Mouse (Mus musculus) midbrain, embryonic 14.5 days (tissue): ENCODE results near the gene Thbd. TPM values are rescaled to one million over a fixed set of nuclear protein-coding genes. Genes with fewer than 3 reads are reported as not detected.

ENCODE experiments used
- ATAC-seq: fragments of 200-750 bp; cut with Nextera tagmentation; 2 replicates; pipeline ENCODE4 v1.8.0; 2017; ENCODE audit warnings: moderate number of reproducible peaks, moderate library complexity; ENCODE audit not compliant: low FRiP score, low TSS enrichment
- DNase-seq: peaks from one replicate; pipeline ENCODE4 v3.0.0-alpha.2; 2015
- H3K27ac ChIP-seq: fragments of 300-500 bp; sonication (generic); replicated peaks from 2 replicates; pipeline ENCODE4 v1.5.1; 2014; ENCODE audit warnings: mild to moderate bottlenecking, low read depth, low read length, moderate library complexity
- H3K27me3 ChIP-seq: fragments of 300-500 bp; sonication (generic); 2 replicates; pipeline ENCODE4 v1.6.1; 2014; ENCODE audit warnings: low read length, control low read depth, mixed read lengths; ENCODE audit not compliant: control insufficient read depth, insufficient read depth
- H3K36me3 ChIP-seq: fragments of 300-500 bp; sonication (generic); 2 replicates; pipeline ENCODE4 v1.6.1; 2014; ENCODE audit warnings: low read length, control low read depth; ENCODE audit not compliant: control insufficient read depth, insufficient read depth
- H3K4me1 ChIP-seq: fragments of 300-500 bp; sonication (generic); 2 replicates; pipeline ENCODE4 v1.6.1; 2014; ENCODE audit warnings: mild to moderate bottlenecking, antibody characterized with exemption, low read length, control low read depth; ENCODE audit not compliant: control insufficient read depth, insufficient read depth
- H3K4me2 ChIP-seq: fragments of 300-500 bp; sonication (generic); 2 replicates; pipeline ENCODE4 v1.6.1; 2014; ENCODE audit warnings: mild to moderate bottlenecking, low read length, moderate library complexity
- H3K4me3 ChIP-seq: fragments of 300-500 bp; sonication (generic); replicated peaks from 2 replicates; pipeline ENCODE4 v1.5.1; 2014; ENCODE audit warnings: low read depth, low read length
- H3K9ac ChIP-seq: fragments of 300-500 bp; sonication (generic); replicated peaks from 2 replicates; pipeline ENCODE4 v1.6.1; 2014; ENCODE audit warnings: mild to moderate bottlenecking, low read length, moderate library complexity
- H3K9me3 ChIP-seq: fragments of 300-500 bp; sonication (generic); 2 replicates; pipeline ENCODE4 v1.6.1; 2016; ENCODE audit warnings: low read length, control low read depth, mixed read lengths; ENCODE audit not compliant: control insufficient read depth
- WGBS: fragments of 180-500 bp; shearing (Covaris S2); extraction: QIAGEN DNeasy Blood & Tissue Kit; methylation state at CpG from one replicate; pipeline ENCODE4 v1.1.7; 2014; 5-methylcytosine and 5-hydroxymethylcytosine counted together
- polyA plus RNA-seq: library from polyadenylated mRNA; unstranded; fragments of >200 nt; fragmentation: Nextera tagmentation; extraction: Ambion mirVana; gene quantifications from 2 replicates; pipeline ENCODE4 v1.2.1, GENCODE M21; 2014

Gene Thbd
- polyA plus RNA-seq, 1 experiment from 2014 or later, result 5.4 TPM

GRCm38 (mm10) chr2:148381076-148381475 lies 26.9 kb downstream of the Thbd start:
- WGBS, result 83% methylated on average over 2 of the region's 2 CpGs

DNA sequence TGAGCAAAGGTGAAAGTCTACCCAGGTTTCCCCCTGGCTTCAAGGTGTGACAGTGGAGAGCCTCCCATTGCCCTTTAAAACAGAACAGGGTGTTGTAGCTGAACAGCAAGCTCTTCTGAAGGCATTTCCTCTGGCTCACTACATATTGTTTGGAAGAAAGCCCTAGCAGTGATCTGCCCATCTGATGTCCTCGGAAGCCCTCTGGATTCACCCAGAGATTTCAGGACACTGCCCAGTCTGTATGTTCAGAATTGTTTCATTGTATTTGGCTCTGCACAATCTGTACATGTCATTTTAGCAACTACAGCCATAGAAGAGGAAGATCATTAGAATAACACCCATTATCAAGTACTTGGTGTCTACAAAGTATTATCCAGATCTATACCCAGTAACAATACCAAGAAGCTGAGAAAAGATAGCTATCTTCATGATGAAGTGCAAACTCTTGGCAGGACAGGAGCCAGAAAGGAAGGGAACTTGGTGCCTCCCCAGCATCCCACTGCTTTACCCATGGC lies 28.0 kb downstream of the Thbd start:
- ATAC-seq (no peak), DNase-seq (no peak)
- Histone ChIP-seq H3K27me3 (no peaks in the 10 kb centered on the region), H3K27ac (no peak overlapping the region), H3K9me3 (no peaks in the 10 kb centered on the region), H3K4me2 (no peak overlapping the region), H3K4me1 (no peaks in the 10 kb centered on the region), H3K36me3 (no peaks in the 10 kb centered on the region), H3K4me3 (no peak overlapping the region), H3K9ac (no peak overlapping the region)
- WGBS, result 87% methylated on average over 1 of the region's 1 CpGs

More at GRCm38 (mm10) chr2:148381076-148381475, 26.9 kb downstream of the Thbd start:
- no peaks in the 10 kb centered on the region for H3K27me3 ChIP-seq
- no peaks in the 10 kb centered on the region for H3K36me3 ChIP-seq
- DNase-seq (no peak), ATAC-seq (no peak)
- no peak overlapping the region for H3K27ac ChIP-seq
- no peak overlapping the region for H3K4me3 ChIP-seq
- no peak overlapping the region for H3K4me2 ChIP-seq
- H3K4me1 ChIP-seq, result no peaks in the 10 kb centered on the region
- no peak overlapping the region for H3K9ac ChIP-seq
- H3K9me3 ChIP-seq, result no peaks in the 10 kb centered on the region

DNA sequence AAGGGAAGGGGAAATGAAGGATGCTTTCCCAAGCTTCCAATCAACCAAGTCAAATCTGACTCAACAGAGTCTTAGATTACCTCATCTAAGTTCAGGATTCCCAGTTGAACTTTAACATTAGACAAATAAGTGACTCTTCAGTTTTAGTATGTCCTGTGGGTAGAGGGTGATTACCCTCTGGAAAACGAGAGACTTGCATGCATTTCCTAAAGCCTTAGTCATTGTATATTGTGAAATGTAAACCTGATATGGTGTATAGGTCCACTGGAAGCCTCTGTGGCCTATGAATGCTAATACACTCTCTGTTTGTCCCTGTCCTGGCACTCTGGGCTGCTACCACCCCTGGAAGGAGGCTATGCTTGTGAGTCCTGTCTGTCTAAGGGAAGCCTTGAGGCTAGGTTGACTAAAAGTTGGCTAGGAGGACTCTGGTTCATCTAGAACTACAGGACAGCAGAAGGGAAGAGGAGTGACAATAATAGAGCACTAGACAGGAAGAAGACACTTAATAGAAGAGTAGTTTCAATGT lies 29.1 kb downstream of the Thbd start:
- H3K4me1 ChIP-seq, result no peaks in the 10 kb centered on the region
- no peak for DNase-seq
- H3K9ac ChIP-seq, result no peak overlapping the region
- H3K4me2 ChIP-seq, result no peak overlapping the region
- no peaks in the 10 kb centered on the region for H3K9me3 ChIP-seq
- H3K4me3 ChIP-seq, result no peak overlapping the region
- ATAC-seq, result no peak
- no peak overlapping the region for H3K27ac ChIP-seq
- WGBS, result 78% methylated on average over 1 of the region's 1 CpGs
- no peaks in the 10 kb centered on the region for H3K27me3 ChIP-seq
- no peaks in the 10 kb centered on the region for H3K36me3 ChIP-seq

DNA sequence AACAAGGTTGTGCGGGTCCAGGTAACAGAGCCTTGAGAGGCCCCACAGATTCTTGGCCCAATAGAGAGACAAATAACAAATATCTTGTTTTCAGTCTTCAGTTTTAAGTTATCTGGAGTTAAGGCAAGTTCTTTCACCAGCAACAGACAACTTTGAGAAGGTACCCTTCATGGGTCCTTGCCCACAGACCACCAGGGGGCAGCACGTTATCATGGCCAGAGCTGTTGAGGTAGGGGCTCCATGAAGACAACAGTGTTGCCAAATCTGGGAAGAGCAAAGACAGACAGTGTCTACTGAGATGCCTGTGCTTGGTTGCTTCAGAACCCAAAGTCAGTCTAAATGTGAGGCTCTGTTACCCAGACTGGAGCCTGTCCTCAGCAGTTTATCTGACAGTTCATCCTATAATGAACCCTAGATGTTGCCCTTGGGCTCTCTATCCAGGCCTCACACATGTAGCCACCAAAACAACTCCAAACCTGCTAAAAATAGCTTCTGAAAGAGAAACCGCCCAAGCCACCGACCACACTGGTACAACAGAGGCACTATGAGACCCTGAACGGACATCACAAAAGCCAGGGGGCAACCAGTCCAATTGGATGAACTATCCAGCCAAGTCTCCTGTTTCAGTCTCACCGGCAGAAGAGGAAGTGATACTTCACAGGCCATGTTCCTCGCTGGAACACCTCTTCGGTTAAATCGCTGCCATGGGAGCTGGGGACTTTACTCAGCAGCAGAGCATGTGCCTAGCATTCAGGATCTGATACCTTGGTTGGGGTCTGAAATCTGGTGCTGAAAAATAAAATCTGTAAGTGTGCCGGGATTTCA lies 32.5 kb downstream of the Thbd start:
- Histone ChIP-seq H3K9me3 (no peaks in the 10 kb centered on the region), H3K4me1 (no peaks in the 10 kb centered on the region), H3K27ac (no peak overlapping the region), H3K27me3 (no peaks in the 10 kb centered on the region), H3K4me2 (no peak overlapping the region), H3K4me3 (no peak overlapping the region), H3K36me3 (no peaks in the 10 kb centered on the region), H3K9ac (no peak overlapping the region)
- DNase-seq (peak; percentile 58), ATAC-seq (0 out of 2 replicates have a peak, but pooled peaks have one; percentile 59)
- 79% methylated on average over 10 of the region's 10 CpGs for WGBS

DNA sequence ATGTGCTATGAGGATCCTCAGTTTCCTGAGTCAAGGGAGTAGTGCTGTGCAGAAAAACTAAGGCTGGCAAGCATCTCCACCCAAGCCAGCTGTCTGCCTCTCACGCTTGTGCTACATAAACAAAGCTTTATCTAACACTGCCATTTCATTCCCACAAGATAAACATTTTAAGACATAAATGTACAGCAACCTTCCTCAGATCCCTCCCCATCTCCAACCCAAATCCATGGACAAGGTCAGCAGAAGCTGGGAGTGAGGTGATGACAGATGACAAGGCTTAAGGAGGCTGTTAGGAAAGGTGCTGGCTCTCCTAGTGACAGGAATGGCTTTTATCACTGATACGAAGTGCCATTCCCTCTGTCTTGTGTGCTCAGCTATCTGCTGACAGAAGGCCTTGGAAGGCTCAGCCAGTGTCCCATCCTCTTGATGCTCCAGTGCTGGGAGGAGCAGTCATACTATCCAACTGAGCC lies 34.4 kb downstream of the Thbd start:
- no peak overlapping the region for H3K4me3 ChIP-seq
- no peaks in the 10 kb centered on the region for H3K27me3 ChIP-seq
- H3K27ac ChIP-seq, result no peak overlapping the region
- H3K4me1 ChIP-seq, result no peaks in the 10 kb centered on the region
- H3K4me2 ChIP-seq, result no peak overlapping the region
- no peak for DNase-seq
- H3K36me3 ChIP-seq, result no peaks in the 10 kb centered on the region
- H3K9me3 ChIP-seq, result no peaks in the 10 kb centered on the region
- WGBS, result 81% methylated on average over 2 of the region's 2 CpGs
- ATAC-seq, result no peak
- H3K9ac ChIP-seq, result no peak overlapping the region

DNA sequence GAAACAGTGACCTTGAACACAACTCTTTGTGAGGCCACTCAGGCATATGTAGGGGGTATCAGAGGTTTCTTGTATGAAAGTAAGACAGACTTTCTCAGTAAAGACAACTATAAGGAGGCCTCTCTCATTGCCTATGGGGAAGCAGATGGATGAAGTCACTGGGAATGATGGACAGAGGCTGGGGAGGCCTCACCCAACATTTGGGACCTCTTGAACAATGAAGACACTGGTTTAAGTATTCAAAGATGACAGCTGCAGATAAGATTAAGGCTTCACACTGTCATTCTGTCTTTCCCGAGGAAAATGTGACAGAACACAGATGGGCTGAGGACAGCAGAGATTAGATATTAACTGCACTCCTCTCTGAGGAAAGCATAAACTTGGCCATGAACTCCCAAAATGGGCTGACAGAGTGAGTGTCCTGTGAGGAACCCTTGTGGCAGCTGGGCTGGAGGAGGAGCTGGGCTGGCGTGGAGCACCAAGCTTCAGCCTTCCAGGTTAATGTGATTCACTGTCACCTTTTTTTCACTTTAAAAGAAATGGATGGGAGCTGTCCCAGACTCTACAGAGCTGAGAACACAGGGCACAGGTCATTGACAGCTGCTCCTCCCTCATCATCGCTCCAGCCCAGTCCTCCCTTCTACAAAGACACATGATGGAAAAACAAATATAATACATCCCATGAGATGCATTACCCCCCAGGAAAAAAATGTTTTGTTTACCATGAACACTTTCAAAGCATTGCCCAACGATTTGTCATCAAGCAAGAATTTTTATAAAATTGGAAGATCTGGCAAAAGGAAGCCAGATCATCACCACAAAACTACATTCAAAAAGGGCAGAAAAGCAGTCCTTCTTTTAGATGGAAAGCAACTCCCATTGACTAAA lies 36.0 kb downstream of the Thbd start:
- Histone ChIP-seq H3K9me3 (no peaks in the 10 kb centered on the region), H3K27me3 (no peaks in the 10 kb centered on the region), H3K4me3 (no peak overlapping the region), H3K4me2 (no peak overlapping the region), H3K27ac (no peak overlapping the region), H3K9ac (no peak overlapping the region), H3K4me1 (no peaks in the 10 kb centered on the region), H3K36me3 (no peaks in the 10 kb centered on the region)
- ATAC-seq (no peak), DNase-seq (no peak)
- WGBS, result 80% methylated on average over 4 of the region's 4 CpGs

DNA sequence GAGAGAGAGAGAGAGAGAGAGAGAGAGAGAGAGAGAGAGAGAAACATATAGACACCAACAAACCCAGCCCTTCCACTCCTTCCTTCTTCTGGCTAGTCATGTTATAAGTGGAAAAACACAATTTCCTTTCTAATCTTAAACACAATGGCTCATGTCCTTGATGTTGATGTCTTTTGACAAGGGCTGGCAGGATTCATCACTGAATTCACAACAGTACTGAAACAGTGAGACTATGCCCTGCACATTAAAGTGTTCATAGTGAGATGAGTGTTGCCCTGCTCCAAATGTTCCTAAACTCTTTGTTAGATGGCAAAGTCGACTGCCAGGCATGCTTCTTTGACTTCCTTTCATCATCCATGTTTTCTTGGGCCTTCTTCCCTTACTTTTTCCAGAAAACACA lies 42.8 kb downstream of the Thbd start:
- no peaks in the 10 kb centered on the region for H3K27me3 ChIP-seq
- H3K4me3 ChIP-seq, result no peak overlapping the region
- DNase-seq (no peak), ATAC-seq (no peak)
- H3K4me2 ChIP-seq, result no peak overlapping the region
- 49% methylated on average over 1 of the region's 1 CpGs for WGBS
- H3K27ac ChIP-seq, result no peak overlapping the region
- no peaks in the 10 kb centered on the region for H3K4me1 ChIP-seq
- H3K9me3 ChIP-seq, result no peaks in the 10 kb centered on the region
- H3K9ac ChIP-seq, result no peak overlapping the region
- H3K36me3 ChIP-seq, result no peaks in the 10 kb centered on the region

DNA sequence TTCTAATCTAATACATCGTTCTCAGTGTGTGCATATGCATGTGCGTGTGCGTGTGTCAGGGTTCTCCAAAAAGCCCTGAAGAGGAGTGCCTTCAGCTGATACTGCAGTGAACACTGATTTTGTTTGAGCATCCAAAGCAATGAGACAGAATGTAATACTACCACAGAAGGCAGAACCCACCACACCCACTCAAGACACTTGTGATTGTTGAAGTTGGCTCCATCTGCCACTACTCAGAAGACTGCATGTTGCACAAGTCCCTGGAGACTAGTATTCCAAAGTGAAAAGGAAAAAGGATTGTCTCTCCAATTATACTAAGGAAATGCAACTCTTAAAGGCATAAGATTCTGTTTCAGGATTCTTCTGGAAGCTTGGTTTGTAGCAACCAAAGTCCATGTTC lies 43.5 kb downstream of the Thbd start:
- no peak for DNase-seq
- no peaks in the 10 kb centered on the region for H3K4me1 ChIP-seq
- no peak overlapping the region for H3K4me3 ChIP-seq
- no peaks in the 10 kb centered on the region for H3K27me3 ChIP-seq
- H3K4me2 ChIP-seq, result no peak overlapping the region
- no peaks in the 10 kb centered on the region for H3K36me3 ChIP-seq
- H3K9ac ChIP-seq, result no peak overlapping the region
- H3K27ac ChIP-seq, result no peak overlapping the region
- no peaks in the 10 kb centered on the region for H3K9me3 ChIP-seq
- no peak for ATAC-seq
- 96% methylated on average over 3 of the region's 3 CpGs for WGBS
